Mouse (Mus musculus) limb, embryonic 11.5 days (tissue): Measurements from ENCODE around the gene Rspo1. TPM values are rescaled to one million over a fixed set of nuclear protein-coding genes. Genes with fewer than 3 reads are reported as not detected.

ENCODE experiments used
- ATAC-seq: fragments of 200-750 bp; cut with Nextera tagmentation; 2 replicates; pipeline ENCODE4 v1.8.0; 2017; ENCODE audit warnings: low read depth; ENCODE audit not compliant: insufficient number of reproducible peaks, low FRiP score, low TSS enrichment
- DNase-seq: peaks from one replicate; pipeline ENCODE4 v3.0.0-alpha.2; 2015; ENCODE audit warnings: low spot score
- H3K27ac ChIP-seq: fragments of 300-500 bp; sonication (generic); replicated peaks from 2 replicates; pipeline ENCODE4 v1.5.1; 2014; ENCODE audit warnings: low read depth, mild to moderate bottlenecking, low read length
- H3K27me3 ChIP-seq: fragments of 300-500 bp; sonication (generic); 2 replicates; pipeline ENCODE4 v1.6.1; 2014; ENCODE audit warnings: mild to moderate bottlenecking, low read length, mixed read lengths; ENCODE audit not compliant: control insufficient read depth, insufficient read depth
- H3K36me3 ChIP-seq: fragments of 300-500 bp; sonication (generic); 2 replicates; pipeline ENCODE4 v1.6.1; 2014; ENCODE audit warnings: mild to moderate bottlenecking, low read length, moderate library complexity, mixed read lengths; ENCODE audit not compliant: control insufficient read depth, insufficient read depth
- H3K4me1 ChIP-seq: fragments of 300-500 bp; sonication (generic); 2 replicates; pipeline ENCODE4 v1.6.1; 2014; ENCODE audit warnings: low read length, mixed read lengths; ENCODE audit not compliant: control insufficient read depth, insufficient read depth
- H3K4me2 ChIP-seq: fragments of 300-500 bp; sonication (generic); 2 replicates; pipeline ENCODE4 v1.6.1; 2014; ENCODE audit warnings: low read depth, mild to moderate bottlenecking, moderate library complexity; ENCODE audit not compliant: severe bottlenecking
- H3K4me3 ChIP-seq: fragments of 300-500 bp; sonication (generic); 2 replicates; pipeline ENCODE4 v1.5.1; 2014; ENCODE audit warnings: low read depth, low read length
- H3K9ac ChIP-seq: fragments of 300-500 bp; sonication (generic); 2 replicates; pipeline ENCODE4 v1.6.1; 2014; ENCODE audit warnings: mild to moderate bottlenecking, low read length
- H3K9me3 ChIP-seq: fragments of 300-500 bp; sonication (generic); 2 replicates; pipeline ENCODE4 v1.6.1; 2016; ENCODE audit warnings: low read length; ENCODE audit not compliant: control insufficient read depth
- WGBS: fragments of 180-500 bp; shearing (Covaris S2); extraction: QIAGEN DNeasy Blood & Tissue Kit; methylation state at CpG from one replicate; pipeline ENCODE4 v1.1.7; 2014; 5-methylcytosine and 5-hydroxymethylcytosine counted together
- polyA plus RNA-seq: library from polyadenylated mRNA; unstranded; fragments of >200 nt; fragmentation: Nextera tagmentation; extraction: Ambion mirVana; gene quantifications from 2 replicates; pipeline ENCODE4 v1.2.1, GENCODE M21; 2014

Gene Rspo1
- polyA plus RNA-seq, 1 experiment from 2014 or later, result 3.1 TPM

GRCm38 (mm10) chr4:124983893-124984526, 2.2 kb upstream of the Rspo1 start:
- ATAC-seq (no peak), DNase-seq (peak; percentile 60)
- WGBS, result 18% methylated on average over 9 of the region's 9 CpGs
- no peak overlapping the region for H3K27ac ChIP-seq
- peaks cover 5% of the 10 kb centered on the region; the same call in 1 of the 2 replicates for H3K4me1 ChIP-seq
- H3K4me2 ChIP-seq, result no peak overlapping the region
- no peak overlapping the region for H3K9ac ChIP-seq
- H3K9me3 ChIP-seq, result no peaks in the 10 kb centered on the region
- H3K27me3 ChIP-seq, result peaks cover 77% of the 10 kb centered on the region
- no peak overlapping the region for H3K4me3 ChIP-seq
- no peaks in the 10 kb centered on the region for H3K36me3 ChIP-seq

GRCm38 (mm10) chr4:124984871-124985670, 1.2 kb upstream of the Rspo1 start:
- H3K27me3 ChIP-seq, result peaks cover 79% of the 10 kb centered on the region
- no peaks in the 10 kb centered on the region for H3K9me3 ChIP-seq
- ATAC-seq (no peak), DNase-seq (peak; percentile 35)
- peaks cover 13% of the 10 kb centered on the region for H3K4me1 ChIP-seq
- no peak overlapping the region for H3K4me3 ChIP-seq
- H3K4me2 ChIP-seq, result no peak overlapping the region; the same call in 1 of the 2 replicates
- no peaks in the 10 kb centered on the region for H3K36me3 ChIP-seq
- no peak overlapping the region for H3K9ac ChIP-seq
- no peak overlapping the region for H3K27ac ChIP-seq
- 7% methylated on average over 18 of the region's 18 CpGs for WGBS

DNA sequence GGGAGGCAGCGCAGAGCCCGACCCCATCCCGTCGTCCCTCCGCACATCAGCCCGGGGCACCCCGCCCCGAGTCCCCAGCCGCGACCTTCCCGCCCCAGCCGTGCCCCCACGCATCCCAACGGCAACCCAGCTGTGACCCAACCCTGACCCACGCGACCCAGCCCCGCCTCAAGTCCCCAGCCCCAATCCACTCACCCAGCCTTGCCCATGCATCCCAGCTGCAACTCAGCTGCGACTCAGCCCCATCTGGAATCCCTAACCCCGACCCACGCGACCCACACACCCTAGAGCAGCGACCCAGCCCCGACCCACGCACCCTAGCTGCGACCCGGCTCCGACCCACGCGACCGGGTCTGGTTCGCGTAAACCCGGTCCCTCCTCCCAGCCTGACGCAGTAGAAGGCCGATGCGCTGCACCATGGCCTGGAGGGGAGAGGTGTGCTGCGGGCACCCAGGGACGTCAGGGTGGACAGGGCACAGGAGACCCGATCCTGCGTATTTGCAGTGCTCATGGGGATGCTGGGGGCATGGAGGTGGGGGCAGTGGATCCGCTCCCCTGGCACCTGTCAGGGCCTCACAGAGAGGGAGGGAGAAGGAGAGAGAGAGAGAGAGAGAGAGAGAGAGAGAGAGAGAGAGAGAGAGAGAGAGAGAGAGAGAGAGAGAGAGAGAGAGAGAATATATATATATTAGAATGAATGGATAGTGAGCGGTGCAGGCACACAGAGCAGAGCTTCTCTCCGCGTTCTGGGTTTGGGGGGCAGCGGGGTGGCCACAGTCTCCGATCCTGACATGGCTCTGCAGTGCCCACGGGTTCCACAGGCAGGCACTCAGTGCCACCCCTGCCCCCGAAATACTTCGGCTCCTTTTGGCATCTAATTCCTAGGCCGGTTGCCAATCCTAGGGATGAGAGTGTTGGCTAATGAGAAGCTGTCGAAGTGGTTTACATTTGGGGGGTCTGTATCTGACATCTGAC, 795 bp downstream of the Rspo1 start:
- no peak for DNase-seq
- H3K27me3 ChIP-seq, result peaks cover 88% of the 10 kb centered on the region
- no peaks in the 10 kb centered on the region for H3K9me3 ChIP-seq
- no peaks in the 10 kb centered on the region for H3K36me3 ChIP-seq
- peak overlapping the region; percentile 24 for H3K4me3 ChIP-seq
- peak overlapping the region; percentile 17; the same call in 1 of the 2 replicates for H3K9ac ChIP-seq
- 3% methylated on average over 43 of the region's 51 CpGs for WGBS
- ATAC-seq, result no peak
- no peak overlapping the region for H3K27ac ChIP-seq
- peak overlapping the region; percentile 42 for H3K4me2 ChIP-seq
- peaks cover 18% of the 10 kb centered on the region for H3K4me1 ChIP-seq

DNA sequence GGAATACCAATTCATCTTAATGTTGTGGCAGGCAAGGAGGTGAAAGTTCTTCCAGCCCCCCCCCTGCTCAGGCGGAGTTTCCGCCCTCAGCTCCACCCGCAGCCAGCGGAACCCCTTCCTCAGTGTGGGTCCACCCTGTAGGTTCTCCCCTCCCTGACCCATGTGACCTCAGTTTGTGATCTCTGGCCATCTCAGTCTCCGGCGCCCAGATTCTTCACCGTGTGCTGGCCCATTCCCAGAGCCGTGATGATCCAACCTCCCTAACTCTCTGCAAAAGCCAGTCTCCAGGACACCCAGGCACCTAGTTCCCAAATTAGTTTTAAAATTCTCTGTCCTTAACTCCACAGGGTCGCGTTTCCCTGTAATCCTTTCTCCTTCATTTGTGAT, 1.5 kb downstream of the Rspo1 start:
- Histone ChIP-seq H3K27me3 (peaks cover 88% of the 10 kb centered on the region), H3K4me1 (peaks cover 18% of the 10 kb centered on the region), H3K27ac (no peak overlapping the region), H3K4me3 (no peak overlapping the region), H3K9me3 (no peaks in the 10 kb centered on the region), H3K9ac (no peak overlapping the region), H3K36me3 (no peaks in the 10 kb centered on the region), H3K4me2 (no peak overlapping the region)
- DNase-seq, result no peak
- no peak for ATAC-seq
- 2% methylated on average over 10 of the region's 10 CpGs for WGBS

DNA sequence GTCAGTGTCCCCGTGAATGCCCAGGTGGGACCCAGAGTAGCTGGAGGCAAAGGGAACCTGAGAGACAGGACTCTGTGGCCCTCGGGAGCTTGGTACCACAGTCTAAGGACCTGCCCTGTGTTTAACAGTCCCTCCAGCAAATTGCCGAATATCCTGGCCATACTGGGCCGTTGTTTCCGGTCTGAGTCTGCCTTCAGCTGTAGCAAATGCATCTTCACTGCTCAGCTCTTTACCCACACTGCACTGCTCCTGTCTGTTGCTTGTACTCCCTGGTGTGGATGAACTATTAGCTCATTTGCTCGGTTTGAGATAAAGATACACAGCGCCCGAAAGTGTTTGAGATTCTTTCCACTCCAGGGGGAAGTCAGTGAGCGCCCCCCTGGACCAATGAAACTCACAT, 2.2 kb downstream of the Rspo1 start:
- Histone ChIP-seq H3K27ac (no peak overlapping the region), H3K4me1 (peaks cover 18% of the 10 kb centered on the region), H3K27me3 (peaks cover 83% of the 10 kb centered on the region), H3K4me2 (no peak overlapping the region), H3K36me3 (no peaks in the 10 kb centered on the region), H3K9ac (no peak overlapping the region), H3K9me3 (no peaks in the 10 kb centered on the region), H3K4me3 (no peak overlapping the region)
- WGBS, result 17% methylated on average over 9 of the region's 9 CpGs
- no peak for ATAC-seq
- peak; percentile 38 for DNase-seq

- Histone ChIP-seq H3K4me3 (peak overlapping the region; percentile 3; the same call in 1 of the 2 replicates), H3K9me3 (no peaks in the 10 kb centered on the region), H3K27me3 (peaks cover 69% of the 10 kb centered on the region), H3K4me1 (peaks cover 18% of the 10 kb centered on the region), H3K36me3 (no peaks in the 10 kb centered on the region), H3K27ac (no peak overlapping the region), H3K4me2 (peak overlapping the region; percentile 37), H3K9ac (peak overlapping the region; percentile 30; the same call in 1 of the 2 replicates)
- ATAC-seq (peak; percentile 33; the same call in 1 of the 2 replicates), DNase-seq (peak; percentile 69)
- 1% methylated on average over 20 of the region's 20 CpGs for WGBS
Observed at GRCm38 (mm10) chr4:124989787-124990253, 3.6 kb downstream of the Rspo1 start.

DNA sequence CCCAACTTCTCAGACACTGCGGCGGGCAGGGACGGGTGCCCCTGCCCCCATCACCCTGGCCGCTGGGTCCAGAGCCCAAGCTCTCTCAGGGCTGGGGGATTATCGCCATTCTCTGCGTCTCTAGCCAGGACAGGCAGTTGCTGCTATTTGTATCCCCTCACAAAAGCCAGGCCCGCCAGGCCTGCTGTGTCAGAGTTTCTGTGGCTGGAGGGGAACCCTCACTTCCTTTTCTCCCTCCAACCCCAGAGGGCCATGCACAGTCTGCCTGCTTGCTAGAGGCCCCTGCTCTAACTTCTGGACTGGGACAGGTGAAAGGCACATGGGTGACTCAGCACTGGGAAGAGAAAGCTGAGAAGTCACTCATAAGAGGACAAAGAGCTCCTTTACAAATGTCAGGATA, 4.1 kb downstream of the Rspo1 start:
- no peak for ATAC-seq
- Histone ChIP-seq H3K9me3 (no peaks in the 10 kb centered on the region), H3K9ac (peak overlapping the region; percentile 30; the same call in 1 of the 2 replicates), H3K36me3 (no peaks in the 10 kb centered on the region), H3K27me3 (peaks cover 65% of the 10 kb centered on the region), H3K4me1 (peaks cover 18% of the 10 kb centered on the region), H3K27ac (no peak overlapping the region), H3K4me3 (no peak overlapping the region), H3K4me2 (peak overlapping the region; percentile 37)
- peak; percentile 42 for DNase-seq
- WGBS, result 3% methylated on average over 7 of the region's 7 CpGs
